Mouse (Mus musculus) liver, embryonic 14.5 days (tissue): ENCODE data around the gene Cdt1.

Experiments
- CTCF ChIP-seq: IDR thresholded peaks from 2 replicates; pipeline ENCODE4 v1.5.1; 2016; ENCODE audit warnings: antibody characterized with exemption, low read depth, control low read depth
- EP300 ChIP-seq: IDR thresholded peaks from 2 replicates; pipeline ENCODE4 v1.6.1; 2016; ENCODE audit warnings: antibody characterized with exemption, low read depth

GRCm38 (mm10) chr8:122551265-122552051 is 16.4 kb upstream of the Cdt1 start, which contains the start of gene Piezo1:
- TF ChIP-seq CTCF (peak; percentile 100), EP300 (no peak; the same call in 1 of the 2 replicates)
